Mouse (Mus musculus) C2C12 (cell line): Measurements from ENCODE around the gene Aven. TPM values are rescaled to one million over a fixed set of nuclear protein-coding genes. Genes with fewer than 3 reads are reported as not detected.

Experiments
- H3K27me3 ChIP-seq: one replicate; pipeline ENCODE4 v1.6.1; 2011; ENCODE audit not compliant: control insufficient read depth, insufficient read depth, insufficient read length
- H3K36me3 ChIP-seq: one replicate; pipeline ENCODE4 v1.6.1; 2011; ENCODE audit not compliant: control insufficient read depth, insufficient read depth
- H3K4me3 ChIP-seq: one replicate; pipeline ENCODE4 v1.5.1; 2011; ENCODE audit warnings: mild to moderate bottlenecking, control low read depth; ENCODE audit not compliant: poor library complexity, insufficient read depth, severe bottlenecking
- H3K79me2 ChIP-seq: one replicate; pipeline ENCODE4 v1.6.1; 2011; ENCODE audit not compliant: control insufficient read depth, insufficient read depth
- H3K79me3 ChIP-seq: one replicate; pipeline ENCODE4 v1.6.1; 2011; ENCODE audit warnings: low read depth, control low read depth
- H3ac ChIP-seq: one replicate; pipeline ENCODE3; 2011; ENCODE audit warnings: low read depth; ENCODE audit not compliant: control insufficient read depth, insufficient read length
- CEBPB ChIP-seq: IDR thresholded peaks from one replicate; pipeline ENCODE4 v1.6.1; 2011; ENCODE audit warnings: low read depth, mild to moderate bottlenecking, control low read depth, moderate library complexity
- CTCF ChIP-seq: IDR thresholded peaks from one replicate; pipeline ENCODE4 v1.5.1; 2011; ENCODE audit not compliant: control insufficient read depth, insufficient read depth, insufficient read length
- FOSL1 ChIP-seq: IDR thresholded peaks from one replicate; pipeline ENCODE4 v1.8.0; 2011; ENCODE audit warnings: mild to moderate bottlenecking, low read length; ENCODE audit not compliant: poor library complexity, insufficient read depth, severe bottlenecking
- MAX ChIP-seq: IDR thresholded peaks from one replicate; pipeline ENCODE4 v1.6.1; 2011; ENCODE audit warnings: mild to moderate bottlenecking, control low read depth
- MYOD1 ChIP-seq: IDR thresholded peaks from one replicate; pipeline ENCODE4 v1.6.1; 2011; ENCODE audit warnings: low read depth; ENCODE audit not compliant: control insufficient read depth, insufficient read length
- MYOG ChIP-seq: IDR thresholded peaks from one replicate; pipeline ENCODE4 v1.6.1; 2011; ENCODE audit not compliant: control insufficient read depth, insufficient read length; ENCODE audit errors: extremely low read depth
- USF1 ChIP-seq: IDR thresholded peaks from one replicate; pipeline ENCODE4 v1.6.1; 2011; ENCODE audit warnings: low read depth, mild to moderate bottlenecking, control low read depth, moderate library complexity
- polyA plus RNA-seq: library from polyadenylated mRNA; unstranded; fragments of >200 nt; fragmentation: generic; extraction: Trizol; gene quantifications from one replicate; pipeline ENCODE4 v1.2.1, GENCODE M21; 2012; ENCODE audit warnings: missing spikeins

Aven gene
- polyA plus RNA-seq, 1 experiment, result 19.9 TPM

- TF ChIP-seq FOSL1 (no peak), CTCF (no peak), CEBPB (no peak), MAX (no peak), MYOD1 (no peak), MYOG (no peak), USF1 (no peak)
- no peaks in the 10 kb centered on the region for H3K79me2 ChIP-seq
- H3K27me3 ChIP-seq, result no peaks in the 10 kb centered on the region
Observed at GRCm38 (mm10) chr2:112520526-112521482, 28.0 kb downstream of the Aven start.

GRCm38 (mm10) chr2:112526933-112527332, 34.2 kb downstream of the Aven start:
- Histone ChIP-seq H3K79me2 (no peaks in the 10 kb centered on the region), H3ac (no peak overlapping the region), H3K79me3 (no peaks in the 10 kb centered on the region), H3K27me3 (no peaks in the 10 kb centered on the region), H3K4me3 (no peak overlapping the region), H3K36me3 (no peaks in the 10 kb centered on the region)
- TF ChIP-seq MYOD1 (no peak), MAX (no peak), FOSL1 (no peak), USF1 (no peak), CEBPB (no peak), CTCF (no peak), MYOG (no peak)

More at GRCm38 (mm10) chr2:112520526-112521482, 28.0 kb downstream of the Aven start:
- H3ac ChIP-seq, result no peak overlapping the region
- no peaks in the 10 kb centered on the region for H3K36me3 ChIP-seq
- H3K4me3 ChIP-seq, result no peak overlapping the region
- no peaks in the 10 kb centered on the region for H3K79me3 ChIP-seq

- Histone ChIP-seq H3K36me3 (no peaks in the 10 kb centered on the region), H3ac (no peak overlapping the region), H3K79me2 (no peaks in the 10 kb centered on the region), H3K79me3 (no peaks in the 10 kb centered on the region), H3K4me3 (no peak overlapping the region), H3K27me3 (no peaks in the 10 kb centered on the region)
- TF ChIP-seq MYOG, result no peak
- no peak for TF ChIP-seq MAX
- TF ChIP-seq USF1, result no peak
- no peak for TF ChIP-seq CTCF
- no peak for TF ChIP-seq MYOD1
- TF ChIP-seq FOSL1, result no peak
Observed at GRCm38 (mm10) chr2:112532812-112533496, 40.2 kb downstream of the Aven start.

- Histone ChIP-seq H3ac (no peak overlapping the region), H3K27me3 (no peaks in the 10 kb centered on the region), H3K4me3 (no peak overlapping the region), H3K79me2 (no peaks in the 10 kb centered on the region), H3K36me3 (no peaks in the 10 kb centered on the region), H3K79me3 (no peaks in the 10 kb centered on the region)
- TF ChIP-seq MYOG (no peak), MYOD1 (no peak), CTCF (no peak), MAX (no peak), USF1 (no peak), CEBPB (no peak), FOSL1 (no peak)
Observed at GRCm38 (mm10) chr2:112534677-112535222, 42.0 kb downstream of the Aven start.

GRCm38 (mm10) chr2:112538783-112539182, 46.0 kb downstream of the Aven start:
- Histone ChIP-seq H3K36me3 (no peaks in the 10 kb centered on the region), H3K79me3 (no peaks in the 10 kb centered on the region), H3K79me2 (no peaks in the 10 kb centered on the region), H3K4me3 (no peak overlapping the region), H3K27me3 (no peaks in the 10 kb centered on the region), H3ac (no peak overlapping the region)
- TF ChIP-seq MYOD1 (no peak), CEBPB (no peak), MAX (no peak), FOSL1 (no peak), CTCF (no peak), MYOG (no peak), USF1 (no peak)
